Mouse (Mus musculus): ENCODE measurements around the gene Arhgap10.
A peak's percentile ranks its signal among the peaks of the same experiment; 100 is the strongest.

The Arhgap10 gene

DNA sequence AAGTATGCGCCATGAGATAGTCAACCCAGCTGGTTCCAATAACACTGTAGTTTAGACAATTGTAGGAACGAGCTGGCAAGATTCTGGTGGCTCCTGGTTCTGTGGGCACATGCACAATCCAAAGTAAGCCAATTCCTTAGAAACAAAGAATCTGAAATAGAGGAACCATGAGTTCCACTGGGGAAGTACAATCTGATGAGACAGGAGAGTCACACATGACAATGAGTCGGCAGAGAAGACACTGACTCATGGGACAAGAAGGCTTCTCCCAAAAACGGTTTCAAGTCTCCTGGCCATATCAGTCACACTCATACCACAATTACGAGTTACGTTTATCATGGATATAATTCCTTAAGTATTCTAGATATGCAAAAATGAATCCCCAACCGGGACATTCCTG is 75.3 kb downstream of the Arhgap10 start:
- DNase-seq (ENCODE audit: low spot score): no peak

DNA sequence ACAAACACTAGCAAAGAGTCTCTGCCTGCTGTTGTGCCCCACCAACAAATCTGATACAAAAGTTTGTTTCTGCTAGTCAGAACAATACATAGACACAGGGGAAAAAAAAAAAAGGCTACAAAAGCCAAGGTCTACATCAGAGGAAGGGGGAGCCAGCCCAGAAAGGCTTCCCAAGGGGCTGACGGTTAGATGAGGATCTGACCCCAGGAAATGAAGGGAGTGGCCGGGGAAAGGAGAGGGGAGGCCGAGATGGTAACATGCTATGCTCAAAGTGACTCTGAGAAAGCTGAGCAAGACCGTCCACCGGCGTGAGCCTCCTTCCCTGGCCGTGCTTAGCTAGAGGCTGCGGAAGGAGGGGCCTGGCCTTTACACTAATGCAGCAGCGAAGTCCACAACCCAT is 76.8 kb downstream of the Arhgap10 start:
- DNase-seq (ENCODE audit: low spot score): no peak

DNA sequence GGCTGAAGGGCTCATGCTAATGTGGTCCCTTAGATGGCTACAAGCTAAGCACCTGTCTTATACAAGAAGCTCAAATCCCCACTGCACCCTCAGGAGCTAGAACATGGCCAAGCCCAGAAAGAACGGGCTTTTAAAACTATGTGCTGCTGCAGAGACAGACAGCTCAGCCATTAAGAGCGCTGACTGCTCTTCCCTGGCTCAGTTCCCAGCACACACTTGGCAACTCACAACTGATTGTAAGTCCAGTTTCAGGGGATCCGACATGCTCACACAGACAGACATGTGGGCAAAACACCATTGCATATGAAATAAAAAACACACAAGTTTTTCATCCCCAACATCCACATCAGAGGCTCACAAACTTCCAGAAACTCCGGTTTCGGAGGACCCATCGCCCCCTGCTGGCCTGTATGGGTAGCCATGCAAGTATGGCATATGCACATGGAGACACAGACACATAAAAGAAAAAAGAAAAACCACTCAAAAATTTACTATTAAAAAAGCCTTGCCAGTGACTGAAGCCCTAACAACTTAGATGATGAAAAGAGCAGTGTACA is 77.4 kb downstream of the Arhgap10 start:
- DNase-seq (ENCODE audit: low spot score): no peak

DNA sequence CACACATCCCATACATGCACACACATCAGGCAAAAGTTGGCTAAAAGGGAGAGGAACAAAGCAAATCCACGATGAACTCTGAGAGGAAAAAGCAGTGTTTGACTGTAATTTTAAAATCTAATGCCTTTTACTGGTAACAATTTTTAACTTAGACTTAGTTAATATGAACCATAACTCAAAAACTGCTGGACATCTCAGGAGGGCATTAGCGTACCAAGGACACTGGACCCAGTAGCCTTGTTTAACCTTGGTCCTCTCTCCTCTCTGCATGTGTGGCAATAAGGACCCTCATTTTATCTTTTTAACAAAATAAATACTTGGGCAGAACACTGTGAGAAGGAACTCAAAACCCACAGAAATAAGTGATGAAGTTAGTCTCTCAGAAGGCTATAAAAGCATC is 78.1 kb downstream of the Arhgap10 start:
- no peak for DNase-seq (ENCODE audit: low spot score)

DNA sequence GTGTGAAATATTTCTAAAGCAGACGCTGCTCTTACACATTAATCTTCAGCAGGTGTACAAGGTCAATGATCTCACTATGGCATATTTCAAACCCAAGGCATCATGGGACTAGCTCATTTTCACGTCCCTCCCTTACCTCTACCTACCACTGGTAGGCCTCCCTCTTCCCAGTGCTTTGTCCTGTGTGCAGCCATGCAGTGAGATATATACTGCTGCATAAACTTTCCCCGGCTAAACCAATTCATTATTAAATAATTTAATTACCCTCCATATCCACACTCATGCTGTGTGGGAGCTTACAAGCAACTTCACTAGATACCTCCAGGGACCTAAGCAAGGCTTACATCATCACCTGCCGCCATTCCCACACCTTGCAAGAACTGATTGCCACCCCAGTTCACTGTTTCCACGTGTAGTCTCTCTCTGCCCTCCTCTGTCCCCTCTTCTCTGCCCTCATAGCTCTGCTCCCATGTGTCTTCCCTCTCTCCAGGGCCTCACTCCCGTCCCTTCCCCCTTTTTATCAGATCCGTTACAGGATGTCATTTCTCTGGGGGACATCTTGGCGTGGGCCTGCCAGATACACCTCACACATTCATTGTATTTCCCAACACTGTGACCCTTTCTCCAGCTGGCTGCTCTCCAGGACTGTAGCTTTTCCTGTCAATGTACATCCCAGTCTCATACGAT is 79.8 kb downstream of the Arhgap10 start:
- no peak for DNase-seq (ENCODE audit: low spot score)

DNA sequence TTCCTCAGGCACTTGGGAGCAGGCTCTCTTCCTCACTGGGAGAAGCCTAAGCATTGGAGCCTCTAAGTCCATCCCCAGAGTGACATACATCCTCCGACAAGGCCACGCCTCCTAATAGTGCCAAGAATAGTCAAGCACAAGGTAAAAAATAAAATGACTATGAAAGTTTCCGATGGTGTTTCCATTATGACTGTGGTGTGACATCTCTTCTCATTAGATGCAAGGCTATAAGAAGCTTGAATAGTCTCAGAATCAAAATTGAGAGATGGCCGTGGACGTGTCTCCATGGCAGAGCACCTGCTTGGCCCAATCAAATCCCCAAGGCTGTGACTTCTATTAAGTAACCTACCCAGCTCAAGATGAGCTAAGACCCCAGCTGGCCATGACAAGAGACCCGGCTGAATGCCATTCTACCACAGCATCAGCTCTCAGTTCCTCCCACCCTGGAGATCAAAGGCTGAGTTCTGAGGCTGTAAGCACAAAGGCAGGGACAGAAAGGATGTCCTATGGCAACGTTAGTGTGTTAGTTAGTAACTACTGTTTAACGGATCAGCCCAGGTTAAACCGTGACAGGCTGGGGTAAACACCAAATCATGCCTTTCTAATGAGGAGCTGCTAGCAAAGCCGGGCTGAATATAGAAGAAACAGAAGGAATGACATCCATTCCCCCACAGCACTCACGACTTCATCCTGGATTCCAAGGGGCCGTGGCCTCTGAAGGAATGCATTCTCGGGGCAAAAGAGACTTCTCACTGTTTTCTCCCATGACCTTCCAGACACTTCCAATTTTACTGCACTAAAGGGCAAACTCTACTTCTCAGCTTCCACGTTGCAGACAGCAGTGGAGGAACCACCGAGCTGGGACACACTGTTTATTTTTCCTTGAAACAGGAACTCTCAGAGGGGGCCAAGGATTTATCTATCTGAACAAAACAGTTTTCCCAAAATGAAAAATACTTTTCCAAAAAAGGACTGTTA is 81.5 kb downstream of the Arhgap10 start:
- DNase-seq (ENCODE audit: low spot score): no peak

DNA sequence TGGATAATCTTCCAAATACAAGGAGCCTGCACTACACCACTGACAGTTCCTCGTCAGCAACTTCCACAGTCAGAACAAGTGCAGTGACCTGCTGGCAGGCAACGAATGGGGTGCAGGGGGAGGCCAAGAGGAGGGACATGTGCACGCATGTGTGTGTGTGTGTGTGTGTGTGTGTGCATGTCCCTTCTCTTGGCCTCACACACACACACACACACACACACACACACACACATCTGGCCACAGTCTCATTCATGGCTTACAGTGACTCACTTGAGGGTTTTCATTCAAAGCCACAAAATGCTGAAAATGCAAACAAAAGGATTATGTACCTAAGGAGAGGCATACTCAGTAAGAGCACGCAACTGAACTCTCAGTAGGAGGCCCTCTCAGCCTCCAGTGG is 84.5 kb downstream of the Arhgap10 start:
- no peak for DNase-seq (ENCODE audit: low spot score)

DNA sequence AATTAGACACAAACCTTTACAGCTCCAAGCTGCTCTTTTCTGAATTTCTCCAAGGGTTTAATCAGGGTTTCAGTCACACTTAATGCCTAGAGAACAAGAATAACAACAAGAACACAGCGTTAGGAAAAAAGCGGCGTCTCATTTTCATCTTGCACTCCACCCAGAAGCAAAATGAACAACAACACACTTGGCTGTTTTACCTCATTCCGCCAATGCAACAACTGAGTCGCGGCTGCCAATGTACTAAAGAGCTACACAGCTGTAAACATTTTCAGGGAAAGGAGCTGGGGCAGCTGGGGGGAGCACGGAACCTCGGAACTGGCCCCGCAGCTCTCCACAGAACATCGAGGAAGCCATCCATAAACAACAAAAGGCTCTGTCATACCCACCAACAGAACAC is 85.0 kb downstream of the Arhgap10 start:
- no peak for DNase-seq (ENCODE audit: low spot score)

DNA sequence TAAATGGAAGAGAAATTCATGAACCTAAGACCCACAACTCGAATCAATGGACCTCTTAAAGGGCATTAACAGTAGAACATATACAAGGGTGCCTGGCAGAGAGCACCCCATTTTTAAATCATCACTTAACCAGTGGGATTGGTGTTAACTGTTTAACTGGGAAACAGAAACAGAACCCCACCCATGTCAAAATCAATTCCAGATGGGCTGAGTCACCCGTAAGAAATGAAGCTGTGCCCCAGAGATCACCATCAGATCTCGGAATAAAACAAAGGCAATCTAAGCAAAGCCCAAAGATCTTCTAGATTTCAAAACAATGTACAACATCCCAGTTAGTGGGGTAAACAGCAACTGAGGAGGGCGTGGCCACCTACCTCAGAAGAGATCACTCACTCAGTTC is 89.3 kb downstream of the Arhgap10 start:
- no peak for DNase-seq (ENCODE audit: low spot score)

DNA sequence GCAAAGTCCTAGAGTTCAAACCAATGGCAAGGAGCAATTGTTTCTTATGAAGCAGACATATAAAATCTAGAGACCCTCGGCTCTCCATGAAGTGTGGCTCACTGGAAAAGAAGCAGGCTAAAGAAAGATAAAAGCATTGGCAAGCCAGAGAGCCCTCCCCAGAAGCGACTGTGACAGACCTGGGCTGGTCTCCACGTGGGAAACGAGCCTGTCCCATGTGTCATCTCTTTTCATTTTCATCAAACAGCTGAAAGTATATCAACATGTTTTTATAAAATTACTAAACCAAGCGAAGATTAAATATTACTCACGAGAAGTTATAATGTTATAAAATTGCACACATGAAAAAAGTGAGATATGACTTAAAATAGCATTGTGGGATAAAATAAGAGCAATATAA is 89.7 kb downstream of the Arhgap10 start:
- DNase-seq (ENCODE audit: low spot score): no peak

DNA sequence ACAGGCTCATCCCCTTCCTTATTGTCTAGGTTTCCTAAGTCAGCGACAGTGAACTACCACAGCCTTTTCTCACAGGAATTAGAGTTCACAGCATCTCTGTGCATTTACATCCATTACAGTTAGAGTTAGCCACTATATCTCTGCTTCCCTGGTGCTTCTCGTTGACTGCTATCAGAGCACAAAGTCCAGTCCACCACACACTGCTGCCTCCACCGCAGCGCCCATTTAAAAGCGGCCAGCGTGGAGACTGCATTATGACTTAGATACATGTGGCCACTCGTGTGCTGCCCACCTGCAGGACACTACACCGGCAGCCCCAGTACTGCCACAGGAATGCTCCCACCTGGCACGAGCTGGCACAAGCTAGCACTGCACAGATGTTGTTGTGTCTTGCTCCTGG is 90.3 kb downstream of the Arhgap10 start:
- DNase-seq (ENCODE audit: low spot score): no peak

DNA sequence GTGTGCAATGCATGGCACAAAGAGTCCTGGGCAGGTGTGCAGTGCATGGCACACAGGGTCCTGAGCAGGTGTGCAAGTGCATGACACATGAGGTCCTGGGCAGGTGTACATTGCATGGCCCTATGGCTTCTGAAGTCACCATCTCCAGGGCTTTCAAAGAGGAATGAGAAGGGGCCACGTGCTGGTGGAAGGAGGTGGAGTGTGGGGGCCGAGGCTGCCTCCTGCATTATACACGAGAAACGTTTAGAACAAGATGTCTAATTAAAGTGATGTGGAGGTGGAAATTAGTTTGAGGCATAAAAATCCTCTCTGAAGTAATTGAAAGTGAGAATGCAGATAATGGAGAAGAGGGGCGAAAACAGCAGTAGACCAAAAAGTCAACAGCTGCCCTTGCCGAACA is 93.9 kb downstream of the Arhgap10 start:
- no peak for DNase-seq (ENCODE audit: low spot score)

DNA sequence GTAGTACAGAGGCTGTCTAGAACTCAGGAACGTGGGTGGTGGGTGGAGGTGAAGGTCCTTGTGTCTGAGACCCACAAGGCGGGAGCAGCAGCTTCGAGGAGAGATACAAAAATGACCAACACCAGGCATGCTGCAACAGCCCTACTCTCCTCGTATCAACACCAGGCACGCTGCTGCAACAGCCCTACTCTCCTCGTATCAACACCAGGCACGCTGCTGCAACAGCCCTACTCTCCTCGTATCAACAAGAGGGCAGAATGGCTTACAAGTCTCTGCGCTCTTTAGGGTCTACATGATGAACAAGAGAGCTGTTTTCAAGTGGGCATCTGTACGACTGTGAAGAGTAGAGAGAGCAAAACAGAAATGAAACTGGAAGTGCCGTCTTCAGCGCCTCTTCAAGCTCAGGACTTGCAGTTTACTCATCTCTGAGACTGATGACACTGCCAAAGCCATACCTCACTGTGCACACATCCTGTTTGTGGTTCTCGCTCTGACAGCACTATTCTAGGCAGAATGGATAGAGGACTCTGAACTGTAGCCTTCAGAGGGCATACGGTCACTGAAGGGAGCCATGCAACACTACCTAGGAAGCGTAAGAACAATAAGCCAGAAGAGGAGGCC is 95.0 kb downstream of the Arhgap10 start:
- DNase-seq (ENCODE audit: low spot score): peak; percentile 78

DNA sequence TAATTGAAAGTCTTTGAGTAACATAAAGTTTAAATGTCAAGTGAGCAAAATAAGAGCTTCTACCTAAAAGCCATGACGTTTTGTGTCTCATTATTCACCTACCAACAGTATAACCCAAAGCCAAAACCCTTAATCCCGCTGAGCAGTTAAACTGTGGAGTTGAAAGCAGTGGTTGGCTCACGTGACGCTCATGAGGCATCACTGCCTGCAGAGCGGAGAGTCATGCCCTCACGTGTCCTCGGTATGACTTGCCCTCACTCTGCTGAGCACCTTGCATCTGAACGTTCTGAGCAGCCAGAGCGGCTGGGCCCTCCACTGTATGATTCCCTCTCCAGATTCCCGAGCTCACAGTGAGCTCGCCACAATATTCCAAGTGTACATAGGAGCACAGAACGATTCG is 96.2 kb downstream of the Arhgap10 start:
- DNase-seq (ENCODE audit: low spot score): no peak

DNA sequence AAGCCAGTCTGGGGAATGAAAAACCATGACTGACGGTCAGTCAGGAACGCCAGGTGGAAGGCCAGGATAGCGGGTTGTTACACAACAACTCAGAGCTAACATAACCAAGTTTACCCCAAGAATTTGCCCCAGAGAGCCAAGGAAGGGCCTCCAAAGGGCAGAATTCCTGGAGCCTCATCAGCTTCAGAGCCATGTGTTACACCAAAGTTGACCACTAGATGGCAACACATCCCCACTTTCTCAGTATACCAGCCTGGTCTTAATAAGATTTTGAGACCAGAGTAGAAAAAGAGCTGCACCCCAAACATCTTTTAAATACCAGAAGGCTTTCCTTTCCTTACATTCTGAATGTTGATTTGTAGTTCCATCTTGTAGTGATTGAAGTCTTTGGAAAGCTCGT is 98.0 kb downstream of the Arhgap10 start:
- peak; percentile 65 for DNase-seq (ENCODE audit: low spot score)

DNA sequence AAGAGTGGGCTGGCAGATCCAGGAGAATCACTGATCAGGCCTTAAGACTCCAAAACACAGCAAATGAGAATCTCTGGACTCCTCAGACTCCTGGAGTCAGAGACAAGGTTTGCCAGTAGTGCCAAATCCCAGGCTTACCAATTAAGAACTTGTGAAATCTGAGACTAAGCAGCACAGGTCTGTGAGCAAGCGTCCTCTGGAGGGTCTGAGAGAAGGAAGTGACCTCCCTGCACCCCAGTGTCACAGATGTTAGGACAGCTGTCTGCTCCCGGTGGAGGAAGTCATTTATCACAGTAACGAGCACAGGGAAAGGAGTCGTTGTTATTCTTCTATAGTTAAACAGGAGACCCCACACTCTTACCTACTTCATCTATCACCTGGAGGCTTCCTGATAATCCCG is 101.0 kb downstream of the Arhgap10 start:
- no peak for DNase-seq (ENCODE audit: low spot score)

DNA sequence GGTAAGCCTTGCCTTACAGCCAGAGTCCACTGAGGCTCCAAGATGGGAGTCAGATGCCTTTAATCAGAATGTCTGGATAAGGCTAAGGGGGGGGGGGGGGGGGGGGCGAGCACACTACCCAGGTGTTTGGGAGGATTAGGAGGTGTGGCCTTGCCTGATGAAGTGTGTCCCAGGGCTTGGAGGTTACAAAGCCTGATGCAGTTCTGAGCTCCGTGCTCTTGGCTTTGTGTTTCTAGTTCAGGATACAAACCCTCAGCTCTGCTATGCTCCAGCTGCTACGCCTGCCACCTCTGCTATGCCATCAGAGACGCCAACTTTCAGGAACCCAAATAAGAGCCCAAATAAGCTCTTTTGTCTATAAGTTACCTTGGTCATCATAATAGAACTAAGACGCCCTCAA is 101.7 kb downstream of the Arhgap10 start:
- DNase-seq (ENCODE audit: low spot score): no peak

DNA sequence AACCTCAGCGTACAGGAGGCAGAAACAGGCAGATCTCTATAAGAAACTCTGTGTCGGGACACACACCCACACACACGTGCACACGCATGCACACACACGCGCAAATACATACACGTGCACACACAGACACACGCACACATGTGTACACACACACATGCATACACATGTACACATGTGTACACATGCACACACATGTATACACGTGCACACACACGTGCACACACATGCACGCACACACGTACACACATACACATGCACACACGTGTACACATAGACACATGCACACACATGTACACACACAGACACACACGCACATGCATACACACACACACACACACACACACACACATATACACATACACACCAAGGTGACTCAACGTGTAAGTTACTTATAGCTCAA is 106.5 kb downstream of the Arhgap10 start:
- DNase-seq (ENCODE audit: low spot score): no peak

DNA sequence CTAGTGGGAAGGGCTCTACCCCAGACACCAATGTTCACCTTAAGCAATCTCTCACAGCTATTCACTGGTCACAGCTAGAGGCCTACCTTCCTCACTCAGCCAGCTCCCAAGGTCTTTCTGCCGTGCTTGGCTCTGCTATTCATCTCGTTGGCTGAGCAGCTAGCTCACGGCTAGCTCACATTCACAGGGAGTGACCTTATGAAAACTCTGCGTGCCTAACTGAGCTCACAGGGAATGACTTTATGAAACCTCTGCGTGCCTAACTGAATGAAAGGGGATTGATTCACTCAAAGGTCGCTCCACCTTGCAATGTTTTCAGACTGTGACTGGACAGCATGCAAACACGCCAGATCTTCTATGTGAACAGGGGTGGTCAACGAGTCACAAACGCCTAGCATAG is 107.4 kb downstream of the Arhgap10 start:
- no peak for DNase-seq (ENCODE audit: low spot score)

DNA sequence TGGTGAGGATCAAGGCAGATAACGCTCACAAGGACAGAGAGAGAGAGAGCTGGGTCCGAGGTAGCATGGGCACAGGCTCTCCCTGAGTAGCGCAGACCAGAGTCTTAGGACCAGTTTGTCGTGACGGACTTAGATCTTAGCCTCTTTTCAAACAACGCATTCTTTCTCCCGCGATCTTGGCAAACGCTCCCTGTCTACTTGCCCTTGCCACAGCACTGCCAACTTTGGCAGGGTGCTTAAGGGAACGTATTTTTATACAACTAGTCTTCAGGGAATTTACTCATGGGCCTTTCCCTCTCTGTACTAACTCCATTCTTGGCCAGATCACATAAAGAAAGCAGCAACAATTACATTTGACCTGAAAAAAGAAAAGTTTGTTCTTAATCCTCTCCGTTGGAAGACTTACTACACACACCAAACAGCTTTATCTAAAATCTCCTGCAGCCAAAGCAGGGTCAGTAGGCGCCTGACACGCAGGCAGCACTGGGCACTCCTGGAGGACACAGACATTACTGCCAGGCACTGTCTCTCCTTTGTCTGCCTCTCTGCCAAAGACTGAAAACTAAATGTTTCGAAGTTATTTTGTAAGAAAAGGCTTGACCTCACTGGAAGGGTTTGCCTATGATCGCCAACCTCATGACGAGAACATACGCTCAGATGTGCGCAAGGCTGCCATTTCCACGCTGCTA is 109.1 kb downstream of the Arhgap10 start:
- no peak for DNase-seq (ENCODE audit: low spot score)

DNA sequence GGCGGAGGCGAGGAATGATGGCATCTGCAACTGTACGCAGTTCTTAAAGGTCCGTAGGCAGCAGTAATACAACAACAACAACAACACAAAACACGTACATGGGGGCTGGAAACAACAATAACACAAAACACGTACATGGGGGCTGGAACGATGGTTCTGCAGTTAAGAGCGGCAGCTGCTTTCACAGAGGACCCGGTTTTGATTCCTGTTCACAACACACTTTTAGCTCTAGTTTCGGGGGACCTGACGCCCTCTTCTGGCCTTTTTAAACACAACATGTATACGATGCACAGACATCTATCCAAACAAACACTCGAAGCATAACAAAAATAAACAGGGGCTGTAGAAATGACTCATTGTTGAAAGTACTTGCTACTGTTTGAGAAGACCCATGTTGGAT is 110.9 kb downstream of the Arhgap10 start:
- no peak for DNase-seq (ENCODE audit: low spot score)

DNA sequence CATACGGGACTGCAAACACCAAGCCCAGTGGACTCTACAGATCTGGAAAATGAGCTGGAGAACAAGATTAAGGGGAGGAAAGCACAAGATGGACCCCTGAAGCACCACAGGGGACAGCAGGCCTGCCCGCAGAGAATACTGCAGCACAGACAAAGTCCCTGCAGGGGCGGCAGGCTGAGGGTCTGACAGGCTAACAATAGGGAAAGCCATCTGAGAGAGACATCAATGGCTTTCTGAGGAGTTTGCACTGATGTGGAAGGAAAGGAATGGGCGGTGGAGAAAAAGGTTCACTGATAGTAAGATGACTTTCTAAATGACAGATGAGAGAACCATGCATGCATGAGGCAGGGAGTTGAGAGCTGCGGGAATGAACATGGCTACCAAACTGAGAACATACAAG is 111.3 kb downstream of the Arhgap10 start:
- no peak for DNase-seq (ENCODE audit: low spot score)
